Mouse (Mus musculus) liver, adult 2 months (tissue): ENCODE data around the gene Ehd1. TPM values are rescaled to one million over a fixed set of nuclear protein-coding genes. Genes with fewer than 3 reads are reported as not detected.

Source experiments
- DNase-seq: peaks from one replicate; pipeline ENCODE4 v3.0.0-alpha.2; 2011; ENCODE audit warnings: low read depth, low spot score; ENCODE audit errors: extremely low read depth
- H3K27ac ChIP-seq: fragments of 200-500 bp; replicated peaks from 2 replicates; pipeline ENCODE4 v1.5.1; 2012; ENCODE audit warnings: low read depth, mild to moderate bottlenecking, control low read depth, inconsistent platforms, low read length; ENCODE audit not compliant: insufficient read depth
- H3K27me3 ChIP-seq: fragments of 200-500 bp; 2 replicates; pipeline ENCODE4 v1.6.1; 2012; ENCODE audit warnings: mild to moderate bottlenecking, moderate library complexity, low read length, inconsistent platforms; ENCODE audit not compliant: control insufficient read depth, insufficient read depth
- H3K36me3 ChIP-seq: fragments of 200-500 bp; 2 replicates; pipeline ENCODE4 v1.6.1; 2012; ENCODE audit warnings: low read length, inconsistent platforms; ENCODE audit not compliant: control insufficient read depth, insufficient read depth
- H3K4me1 ChIP-seq: fragments of 200-500 bp; 2 replicates; pipeline ENCODE4 v1.6.1; 2011; ENCODE audit warnings: low read length; ENCODE audit not compliant: control insufficient read depth, insufficient read depth
- H3K4me3 ChIP-seq: fragments of 200-500 bp; 2 replicates; pipeline ENCODE4 v1.5.1; 2011; ENCODE audit warnings: low read depth, mild to moderate bottlenecking, control low read depth, low read length, moderate library complexity; ENCODE audit not compliant: insufficient read depth
- H3K79me2 ChIP-seq: fragments of 200-500 bp; 2 replicates; pipeline ENCODE4 v1.6.1; 2012; ENCODE audit warnings: inconsistent platforms, mild to moderate bottlenecking, low read length, moderate library complexity; ENCODE audit not compliant: control insufficient read depth, insufficient read depth
- H3K9ac ChIP-seq: fragments of 200-500 bp; 2 replicates; pipeline ENCODE4 v1.6.1; 2012; ENCODE audit warnings: low read depth, mild to moderate bottlenecking, control low read depth, inconsistent platforms, low read length
- CTCF ChIP-seq: fragments of 200-500 bp; IDR thresholded peaks from 2 replicates; pipeline ENCODE4 v1.5.1; 2011; ENCODE audit warnings: low read depth, low read length, control low read depth
- POLR2A ChIP-seq: fragments of 200-500 bp; IDR thresholded peaks from 2 replicates; pipeline ENCODE4 v1.6.1; 2011; ENCODE audit warnings: low read length, control low read depth; ENCODE audit not compliant: insufficient read depth; ENCODE audit errors: extremely low read depth
- WGBS: fragments of 180-500 bp; shearing (Covaris S2); methylation state at CpG from one replicate; pipeline ENCODE4 v1.1.7; 2018; 5-methylcytosine and 5-hydroxymethylcytosine counted together
- polyA plus RNA-seq: library from polyadenylated mRNA; depleted of rRNA; stranded (reverse); fragments of >200 nt; gene quantifications from 2 replicates; pipeline ENCODE4 v1.2.3, GENCODE M21; 2012
- total RNA-seq: library from RNA; depleted of rRNA; stranded (reverse); fragments of >200 nt; gene quantifications from 2 replicates; pipeline ENCODE4 v1.2.3, GENCODE M21; 2014

Ehd1 gene
- total and polyA plus RNA-seq, 2 experiments, result 25.3 to 140 TPM

- peak overlapping the region; percentile 95 for H3K27ac ChIP-seq
- 29% methylated on average over 8 of the region's 8 CpGs for WGBS
These were observed 13.6 kb upstream of the Ehd1 start for GRCm38 (mm10) chr19:6262839-6263433.

GRCm38 (mm10) chr19:6264200-6264599, 12.3 kb upstream of the Ehd1 start:
- peak; percentile 72 for DNase-seq
- peak; percentile 48; the same call in 1 of the 2 replicates for TF ChIP-seq POLR2A
- no peak for TF ChIP-seq CTCF
- Histone ChIP-seq H3K9ac (peak overlapping the region; percentile 88), H3K36me3 (peaks cover under 1% of the 10 kb centered on the region; the same call in 1 of the 2 replicates), H3K4me1 (peaks cover 28% of the 10 kb centered on the region), H3K27me3 (no peaks in the 10 kb centered on the region), H3K79me2 (peaks cover 9% of the 10 kb centered on the region; the same call in 1 of the 2 replicates), H3K27ac (peak overlapping the region; percentile 95), H3K4me3 (peak overlapping the region; percentile 60)
- 17% methylated on average over 9 of the region's 9 CpGs for WGBS

More at GRCm38 (mm10) chr19:6262839-6263433, 13.6 kb upstream of the Ehd1 start:
- peak; percentile 93 for DNase-seq
- H3K9ac ChIP-seq, result peak overlapping the region; percentile 88
- peaks cover 24% of the 10 kb centered on the region for H3K4me1 ChIP-seq
- TF ChIP-seq POLR2A (peak; percentile 94), CTCF (no peak)
- H3K4me3 ChIP-seq, result peak overlapping the region; percentile 60
- peaks cover 9% of the 10 kb centered on the region; the same call in 1 of the 2 replicates for H3K79me2 ChIP-seq
- H3K27me3 ChIP-seq, result no peaks in the 10 kb centered on the region
- H3K36me3 ChIP-seq, result peaks cover 1% of the 10 kb centered on the region; the same call in 1 of the 2 replicates

GRCm38 (mm10) chr19:6264945-6265344, 11.6 kb upstream of the Ehd1 start:
- Histone ChIP-seq H3K4me1 (peaks cover 31% of the 10 kb centered on the region), H3K9ac (peak overlapping the region; percentile 88), H3K27ac (peak overlapping the region; percentile 95), H3K4me3 (peak overlapping the region; percentile 60), H3K27me3 (no peaks in the 10 kb centered on the region), H3K79me2 (peaks cover 9% of the 10 kb centered on the region; the same call in 1 of the 2 replicates), H3K36me3 (no peaks in the 10 kb centered on the region)
- peak; percentile 76 for DNase-seq
- 23% methylated on average over 8 of the region's 8 CpGs for WGBS
- TF ChIP-seq CTCF, result no peak
- no peak for TF ChIP-seq POLR2A

- Histone ChIP-seq H3K27me3 (no peaks in the 10 kb centered on the region), H3K36me3 (no peaks in the 10 kb centered on the region), H3K79me2 (peaks cover 9% of the 10 kb centered on the region; the same call in 1 of the 2 replicates), H3K9ac (peak overlapping the region; percentile 88; the same call in 1 of the 2 replicates), H3K27ac (peak overlapping the region; percentile 95), H3K4me3 (peak overlapping the region; percentile 6; the same call in 1 of the 2 replicates), H3K4me1 (peaks cover 38% of the 10 kb centered on the region)
- DNase-seq, result peak; percentile 38
- no peak for TF ChIP-seq POLR2A
- TF ChIP-seq CTCF, result peak; percentile 2; the same call in 1 of the 2 replicates
- 43% methylated on average over 6 of the region's 6 CpGs for WGBS
These were observed 10.8 kb upstream of the Ehd1 start for GRCm38 (mm10) chr19:6265727-6266182.

GRCm38 (mm10) chr19:6267306-6268169, 9.0 kb upstream of the Ehd1 start:
- no peaks in the 10 kb centered on the region for H3K27me3 ChIP-seq
- H3K4me1 ChIP-seq, result peaks cover 45% of the 10 kb centered on the region
- H3K79me2 ChIP-seq, result peaks cover 9% of the 10 kb centered on the region; the same call in 1 of the 2 replicates
- TF ChIP-seq CTCF (no peak; the same call in 1 of the 2 replicates), POLR2A (0 out of 2 replicates have a peak, but pooled peaks have one; percentile 20)
- H3K27ac ChIP-seq, result peak overlapping the region; percentile 85
- DNase-seq, result peak; percentile 78
- H3K4me3 ChIP-seq, result no peak overlapping the region
- 27% methylated on average over 11 of the region's 11 CpGs for WGBS
- peak overlapping the region; percentile 2; the same call in 1 of the 2 replicates for H3K9ac ChIP-seq
- no peaks in the 10 kb centered on the region for H3K36me3 ChIP-seq
